Mouse (Mus musculus) liver, embryonic 15.5 days (tissue): Measurements from ENCODE around the gene BC030867. TPM values are rescaled to one million over a fixed set of nuclear protein-coding genes. Genes with fewer than 3 reads are reported as not detected.

Experiments
- ATAC-seq: fragments of 200-750 bp; cut with Nextera tagmentation; 2 replicates; pipeline ENCODE4 v1.8.0; 2017; ENCODE audit warnings: moderate number of reproducible peaks, mild to moderate bottlenecking, moderate library complexity; ENCODE audit not compliant: insufficient read depth
- H3K27ac ChIP-seq: fragments of 300-500 bp; sonication (generic); replicated peaks from 2 replicates; pipeline ENCODE4 v1.5.1; 2015; ENCODE audit warnings: mild to moderate bottlenecking, inconsistent platforms
- H3K27me3 ChIP-seq: fragments of 300-500 bp; sonication (generic); 2 replicates; pipeline ENCODE4 v1.6.1; 2015; ENCODE audit warnings: mild to moderate bottlenecking, inconsistent platforms
- H3K36me3 ChIP-seq: fragments of 300-500 bp; sonication (generic); replicated peaks from 2 replicates; pipeline ENCODE4 v1.6.1; 2015; ENCODE audit warnings: moderate library complexity, mild to moderate bottlenecking, inconsistent platforms
- H3K4me1 ChIP-seq: fragments of 300-500 bp; sonication (generic); replicated peaks from 2 replicates; pipeline ENCODE4 v1.6.1; 2015; ENCODE audit warnings: inconsistent platforms
- H3K4me2 ChIP-seq: fragments of 300-500 bp; sonication (generic); 2 replicates; pipeline ENCODE4 v1.6.1; 2015; ENCODE audit warnings: moderate library complexity, mild to moderate bottlenecking, inconsistent platforms
- H3K4me3 ChIP-seq: fragments of 300-500 bp; sonication (generic); replicated peaks from 2 replicates; pipeline ENCODE4 v1.5.1; 2015; ENCODE audit warnings: mild to moderate bottlenecking, inconsistent platforms
- H3K9ac ChIP-seq: fragments of 300-500 bp; sonication (generic); 2 replicates; pipeline ENCODE4 v1.6.1; 2015; ENCODE audit warnings: moderate library complexity, mild to moderate bottlenecking, inconsistent platforms
- H3K9me3 ChIP-seq: fragments of 300-500 bp; sonication (generic); replicated peaks from 2 replicates; pipeline ENCODE4 v1.6.1; 2016; ENCODE audit warnings: inconsistent platforms
- WGBS: fragments of 180-500 bp; shearing (Covaris S2); methylation state at CpG from one replicate; pipeline ENCODE4 v1.1.7; 2015; ENCODE audit warnings: mixed read lengths; ENCODE audit not compliant: insufficient replicate concordance; 5-methylcytosine and 5-hydroxymethylcytosine counted together
- polyA plus RNA-seq: library from polyadenylated mRNA; unstranded; fragments of >200 nt; fragmentation: Nextera tagmentation; extraction: Ambion mirVana; gene quantifications from 2 replicates; pipeline ENCODE4 v1.2.1, GENCODE M21; 2015

The BC030867 gene
- polyA plus RNA-seq, 1 experiment from 2014 or later = 14.1 TPM

DNA sequence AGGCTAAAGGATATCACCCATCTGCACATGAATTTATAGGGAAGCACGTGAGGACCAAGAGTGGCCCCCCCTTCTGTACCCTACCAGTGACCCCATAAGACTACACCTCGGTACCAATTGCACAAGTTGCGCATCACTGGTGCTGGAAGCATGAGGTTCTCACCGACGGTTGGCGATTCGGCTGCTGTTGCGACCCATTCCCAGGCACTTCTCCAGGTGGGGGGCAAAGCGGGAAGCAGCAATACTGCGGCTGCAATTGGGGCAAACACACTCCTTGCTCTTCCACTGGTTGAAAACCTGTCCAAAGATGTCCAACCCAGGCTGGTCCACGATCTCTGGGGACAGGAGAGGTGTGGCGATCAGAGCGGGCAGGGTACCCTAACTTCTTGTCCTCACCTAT, 45.3 kb downstream of the BC030867 start:
- no peak overlapping the region for H3K9ac ChIP-seq
- ATAC-seq = no peak
- no peaks in the 10 kb centered on the region for H3K9me3 ChIP-seq
- H3K4me1 ChIP-seq = peaks cover 48% of the 10 kb centered on the region
- H3K36me3 ChIP-seq = peaks cover 50% of the 10 kb centered on the region
- WGBS = 92% methylated on average over 13 of the region's 13 CpGs
- H3K27me3 ChIP-seq = no peaks in the 10 kb centered on the region
- no peak overlapping the region for H3K27ac ChIP-seq
- H3K4me2 ChIP-seq = no peak overlapping the region
- H3K4me3 ChIP-seq = no peak overlapping the region

DNA sequence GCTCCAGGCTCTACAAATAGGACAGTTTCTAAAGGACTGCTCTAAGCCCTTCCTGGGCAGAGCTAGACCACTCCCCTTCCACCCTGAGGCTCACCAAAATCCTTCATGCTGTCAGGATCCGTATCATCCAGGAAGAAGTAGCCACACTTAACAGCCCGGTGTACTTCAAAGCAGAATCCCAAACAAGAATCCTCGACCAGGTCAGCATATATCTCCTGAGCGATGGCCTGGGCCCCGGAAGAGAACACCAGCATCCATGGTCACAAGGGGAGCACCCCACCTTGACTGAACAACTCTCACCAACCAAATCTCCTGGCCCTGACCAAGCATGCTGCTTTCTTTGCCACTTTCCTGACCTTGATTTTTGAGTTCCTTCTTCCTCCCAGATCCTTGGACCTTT, 45.7 kb downstream of the BC030867 start:
- 0 out of 2 replicates have a peak overlapping the region, but pooled peaks have one; percentile 97 for H3K27ac ChIP-seq
- H3K27me3 ChIP-seq = no peaks in the 10 kb centered on the region
- no peak overlapping the region for H3K4me3 ChIP-seq
- WGBS = 75% methylated on average over 5 of the region's 5 CpGs
- H3K4me1 ChIP-seq = peaks cover 47% of the 10 kb centered on the region
- peak overlapping the region; percentile 88 for H3K9ac ChIP-seq
- H3K36me3 ChIP-seq = peaks cover 47% of the 10 kb centered on the region
- ATAC-seq = no peak
- no peaks in the 10 kb centered on the region for H3K9me3 ChIP-seq
- peak overlapping the region; percentile 95 for H3K4me2 ChIP-seq

DNA sequence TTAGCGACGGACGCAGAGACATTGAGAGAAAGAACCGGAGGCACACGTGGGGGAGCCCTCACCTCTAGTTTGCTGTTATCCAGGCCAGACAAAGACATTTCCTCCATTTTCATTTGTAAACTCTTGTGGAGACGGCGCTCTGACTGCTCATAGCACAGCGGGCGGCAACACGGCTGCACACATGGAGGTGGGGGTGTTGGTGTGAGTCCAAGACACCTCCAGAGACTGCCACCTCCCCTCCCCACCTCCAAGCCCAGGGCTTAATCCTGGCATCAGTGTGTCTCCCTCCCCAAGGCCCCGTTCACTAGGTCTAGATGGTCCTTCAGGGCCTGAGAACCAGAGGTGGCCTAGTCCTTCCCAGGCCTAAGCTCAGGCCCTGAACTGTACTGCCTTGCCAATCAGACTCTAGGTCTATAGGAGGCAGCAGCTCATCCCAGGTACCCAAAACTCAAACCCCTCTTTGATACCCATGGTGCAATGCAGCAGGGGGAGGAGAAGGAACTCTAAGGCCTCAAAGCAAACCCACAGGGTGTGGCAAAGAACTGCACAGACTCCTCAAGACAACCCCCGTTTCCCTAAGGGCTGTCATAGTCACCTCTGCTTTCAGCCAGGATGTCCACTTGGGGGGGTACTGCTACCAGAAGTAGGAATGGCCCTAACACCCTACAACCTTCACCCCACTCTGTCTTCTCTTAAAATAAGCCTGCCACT, 46.4 kb downstream of the BC030867 start:
- ATAC-seq = no peak

DNA sequence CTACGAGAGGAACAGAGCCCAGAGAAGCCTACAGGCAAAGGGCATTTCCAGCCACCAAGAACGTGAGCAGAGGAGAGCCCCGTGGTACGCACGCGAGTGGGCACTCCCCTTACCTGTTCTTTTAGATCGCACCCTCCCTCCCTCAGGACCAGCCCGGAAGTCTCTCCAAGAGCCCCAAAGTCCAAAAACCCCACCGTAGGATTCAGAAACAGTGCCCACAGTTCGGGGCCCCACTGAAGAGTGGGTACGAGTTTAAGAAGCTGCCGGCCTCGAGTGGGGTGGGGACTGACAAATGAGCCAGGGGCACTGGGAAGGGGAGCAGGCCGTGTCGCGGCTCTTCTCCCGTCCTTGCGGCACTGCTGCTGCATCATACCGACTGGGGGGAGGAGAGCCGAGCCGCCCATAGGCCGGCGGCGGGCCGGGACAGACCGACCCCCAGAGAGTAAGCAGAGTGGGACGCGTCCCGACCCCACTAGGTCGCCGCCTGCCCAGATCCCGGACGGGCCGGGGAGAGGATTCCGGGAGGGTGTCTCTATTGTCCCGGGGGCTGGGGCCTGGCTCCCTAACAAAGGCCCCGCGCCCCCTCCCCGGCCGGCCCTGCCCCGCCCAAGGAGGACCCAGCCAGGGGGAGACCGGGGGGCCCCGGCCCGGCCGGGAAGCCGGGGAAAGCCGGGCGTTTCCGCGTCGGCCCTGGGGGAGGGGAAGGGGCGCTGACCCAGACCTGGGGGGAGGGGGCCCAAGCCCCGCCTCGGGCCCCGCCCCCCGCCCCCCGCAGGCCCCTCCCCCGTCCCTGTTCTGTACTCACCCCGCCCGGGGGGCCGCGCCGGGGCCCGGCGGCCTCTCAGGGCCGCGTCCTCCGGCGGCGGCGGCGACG, 47.2 kb downstream of the BC030867 start:
- peak overlapping the region; percentile 83 for H3K4me3 ChIP-seq
- peak overlapping the region; percentile 97 for H3K27ac ChIP-seq
- H3K27me3 ChIP-seq = no peaks in the 10 kb centered on the region
- peaks cover 50% of the 10 kb centered on the region for H3K4me1 ChIP-seq
- peak overlapping the region; percentile 95 for H3K4me2 ChIP-seq
- peak overlapping the region; percentile 88 for H3K9ac ChIP-seq
- ATAC-seq = peak; percentile 2; the same call in 1 of the 2 replicates
- under 1% methylated on average over 58 of the region's 73 CpGs for WGBS
- no peaks in the 10 kb centered on the region for H3K9me3 ChIP-seq
- H3K36me3 ChIP-seq = peaks cover 38% of the 10 kb centered on the region

More for the DNA sequence above, 46.4 kb downstream of the BC030867 start:
- Histone ChIP-seq H3K9ac (peak overlapping the region; percentile 88), H3K27me3 (no peaks in the 10 kb centered on the region), H3K27ac (peak overlapping the region; percentile 97), H3K36me3 (peaks cover 46% of the 10 kb centered on the region), H3K4me1 (peaks cover 51% of the 10 kb centered on the region), H3K4me2 (peak overlapping the region; percentile 95), H3K4me3 (peak overlapping the region; percentile 83), H3K9me3 (no peaks in the 10 kb centered on the region)
- 83% methylated on average over 12 of the region's 12 CpGs for whole genome bisulfite sequencing

DNA sequence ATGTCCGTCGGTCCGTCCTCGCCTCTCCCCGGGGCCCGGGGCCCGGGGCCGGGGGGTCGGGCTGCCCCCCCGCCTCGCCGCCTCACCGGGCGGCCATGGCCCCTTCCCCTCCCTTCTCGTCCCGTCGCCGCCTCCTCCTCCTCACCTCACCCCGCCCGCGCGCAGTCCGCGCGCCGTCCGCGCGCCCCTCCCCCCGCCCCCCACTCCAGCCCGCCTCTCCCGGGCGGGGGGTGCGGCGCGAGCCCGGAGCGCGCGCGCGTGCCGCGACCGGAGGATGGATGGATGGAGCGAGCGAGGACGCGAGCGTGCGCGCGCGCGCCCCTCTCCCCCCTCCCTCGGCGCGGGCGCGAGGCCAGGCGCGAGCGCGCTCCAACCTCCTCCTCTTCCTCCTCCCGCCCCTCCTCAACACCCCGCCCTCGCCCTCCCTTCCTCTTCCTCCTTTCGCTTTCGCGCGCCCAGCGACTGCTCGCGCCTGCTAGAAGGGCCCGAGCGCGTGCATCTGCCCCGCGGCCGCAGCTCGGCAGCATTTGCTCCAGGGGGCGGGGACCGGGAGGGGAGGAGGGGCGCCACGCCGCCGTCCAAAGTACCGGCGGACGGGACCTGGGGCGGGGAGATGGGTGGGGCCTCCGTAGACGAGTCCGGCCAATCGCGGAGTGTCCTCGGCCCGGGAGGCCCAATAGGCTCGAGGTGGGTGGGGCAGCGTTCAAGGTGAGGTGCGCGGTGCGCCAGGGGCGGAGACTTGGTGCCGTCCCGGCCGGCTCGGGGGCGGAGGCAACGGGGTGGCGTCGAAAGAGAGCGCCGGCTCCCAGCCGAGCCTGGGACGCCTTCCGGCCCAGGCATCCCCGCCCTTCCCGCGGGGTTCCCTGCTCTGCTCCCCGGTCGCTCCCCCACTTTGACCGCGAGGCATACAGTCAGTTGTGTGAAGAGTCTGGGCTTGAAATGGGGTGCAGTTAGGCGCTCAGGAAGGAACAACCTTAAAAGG, 48.1 kb downstream of the BC030867 start, which contains the start of gene Atxn7l3:
Atxn7l3 (minus strand) TSS at position 141 of the 982 bp plus-strand sequence.
- peak within 1 kb of the TSS; percentile 88 for H3K9ac ChIP-seq
- under 1% methylated on average over 111 of the region's 125 CpGs for WGBS
- no peaks in the 10 kb centered on the region for H3K9me3 ChIP-seq
- peak within 1 kb of the TSS; percentile 97 for H3K27ac ChIP-seq
- peak; percentile 92 for ATAC-seq
- peak within 1 kb of the TSS; percentile 95 for H3K4me2 ChIP-seq
- peak within 1 kb of the TSS; percentile 83 for H3K4me3 ChIP-seq
- no peaks in the 10 kb centered on the region for H3K27me3 ChIP-seq
- peaks cover 28% of the 10 kb centered on the region for H3K36me3 ChIP-seq
- H3K4me1 ChIP-seq = peaks cover 47% of the 10 kb centered on the region

DNA sequence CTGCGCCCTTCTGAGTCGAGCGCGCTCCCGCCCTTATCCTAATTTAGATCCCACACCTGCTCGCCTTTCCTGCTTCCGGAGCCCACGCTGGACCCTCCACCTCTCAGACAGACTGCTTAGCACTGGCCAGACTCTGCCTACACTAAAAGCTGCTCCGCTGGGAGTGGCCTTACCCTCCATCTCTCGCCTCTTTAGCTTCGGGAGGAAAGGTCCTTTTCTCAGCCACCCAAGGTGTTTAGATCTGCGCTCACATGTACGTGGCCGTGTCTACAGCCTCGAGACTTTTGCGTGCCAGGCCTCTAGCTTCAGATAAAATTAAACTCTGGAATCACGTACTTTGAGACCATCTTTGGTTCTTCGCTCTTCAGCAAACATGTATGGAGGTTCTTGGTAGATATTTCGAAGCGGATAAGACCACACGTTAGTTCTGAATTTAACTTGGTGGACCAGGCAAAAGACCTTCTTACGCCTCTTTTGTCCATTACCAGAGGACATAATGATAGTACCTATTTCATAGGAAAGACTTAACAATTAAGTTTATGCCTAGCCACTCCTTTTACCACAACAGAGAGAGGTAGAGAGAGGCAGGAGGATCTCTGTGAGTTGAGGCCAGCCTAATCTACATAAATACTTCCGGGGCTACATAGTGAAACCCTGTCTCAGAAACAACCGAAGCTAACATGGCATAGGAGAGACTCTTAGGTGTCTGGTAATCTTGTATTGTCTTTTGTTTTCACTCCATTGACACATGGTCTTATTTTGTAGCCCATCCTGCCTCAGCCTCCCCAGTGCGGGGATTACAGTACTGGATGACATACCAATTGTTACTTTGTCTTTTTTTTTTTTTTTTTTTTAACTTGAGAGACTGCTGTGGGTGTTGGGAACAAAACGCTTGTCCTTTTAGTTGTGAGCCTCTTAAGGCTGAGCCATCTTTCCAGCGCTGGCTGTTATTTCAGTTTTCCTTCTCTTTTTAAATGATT, 49.2 kb downstream of the BC030867 start:
- WGBS = 17% methylated on average over 27 of the region's 27 CpGs
- peaks cover 47% of the 10 kb centered on the region for H3K4me1 ChIP-seq
- peak; percentile 36 for ATAC-seq
- H3K9me3 ChIP-seq = no peaks in the 10 kb centered on the region
- peak overlapping the region; percentile 83 for H3K4me3 ChIP-seq
- peak overlapping the region; percentile 78 for H3K9ac ChIP-seq
- peak overlapping the region; percentile 95 for H3K4me2 ChIP-seq
- H3K27ac ChIP-seq = peak overlapping the region; percentile 97
- peaks cover 18% of the 10 kb centered on the region for H3K36me3 ChIP-seq
- H3K27me3 ChIP-seq = no peaks in the 10 kb centered on the region

DNA sequence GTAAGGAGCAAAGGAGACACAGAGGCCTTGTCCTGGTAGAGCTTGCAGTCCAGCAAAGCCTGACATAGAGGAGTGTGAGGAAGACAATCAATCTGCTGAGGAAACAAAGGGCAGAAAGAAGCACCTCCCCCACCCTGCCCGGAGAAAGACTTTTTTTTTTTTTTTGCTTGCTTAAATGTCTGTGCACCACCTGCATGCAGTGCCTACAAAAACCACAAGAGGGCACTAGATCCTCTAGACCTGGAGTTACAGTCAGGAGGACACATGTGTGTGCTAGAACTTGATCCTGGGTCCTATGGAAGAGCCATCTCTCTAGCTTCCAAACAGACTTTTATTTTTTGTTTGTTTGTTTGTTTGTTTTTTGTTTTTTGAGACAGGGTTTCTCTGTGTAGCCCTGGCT, 51.2 kb downstream of the BC030867 start:
- ATAC-seq = no peak
- Histone ChIP-seq H3K27me3 (no peaks in the 10 kb centered on the region), H3K4me1 (peaks cover 36% of the 10 kb centered on the region), H3K27ac (no peak overlapping the region), H3K9ac (no peak overlapping the region), H3K4me3 (no peak overlapping the region), H3K4me2 (no peak overlapping the region), H3K36me3 (no peaks in the 10 kb centered on the region), H3K9me3 (no peaks in the 10 kb centered on the region)
- WGBS = 9% methylated on average over 1 of the region's 1 CpGs

DNA sequence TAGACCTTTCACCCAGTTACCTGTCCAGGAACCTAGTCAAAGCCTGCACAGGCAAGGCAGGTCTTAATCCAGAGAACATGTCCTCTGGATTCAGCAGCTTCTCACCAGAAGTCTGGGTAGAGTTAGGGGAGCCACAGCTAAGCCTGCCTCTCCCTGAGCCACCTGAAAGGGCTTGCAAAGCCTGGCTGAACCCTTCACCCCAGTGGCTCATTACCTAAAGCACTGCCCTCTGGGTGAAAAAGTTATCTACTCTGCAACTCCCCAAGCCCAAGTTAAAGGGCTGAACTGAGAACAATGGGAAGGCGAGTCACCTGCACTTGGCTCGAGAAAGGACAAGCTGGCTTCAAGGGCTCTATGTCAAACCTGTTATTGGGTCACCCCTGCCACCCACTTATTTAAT, 55.5 kb downstream of the BC030867 start:
- H3K4me1 ChIP-seq = peaks cover 22% of the 10 kb centered on the region
- no peak overlapping the region for H3K27ac ChIP-seq
- no peak overlapping the region for H3K9ac ChIP-seq
- H3K4me2 ChIP-seq = no peak overlapping the region
- WGBS = 66% methylated on average over 2 of the region's 2 CpGs
- no peaks in the 10 kb centered on the region for H3K27me3 ChIP-seq
- H3K9me3 ChIP-seq = no peaks in the 10 kb centered on the region
- H3K4me3 ChIP-seq = no peak overlapping the region
- ATAC-seq = no peak
- peaks cover 40% of the 10 kb centered on the region for H3K36me3 ChIP-seq

DNA sequence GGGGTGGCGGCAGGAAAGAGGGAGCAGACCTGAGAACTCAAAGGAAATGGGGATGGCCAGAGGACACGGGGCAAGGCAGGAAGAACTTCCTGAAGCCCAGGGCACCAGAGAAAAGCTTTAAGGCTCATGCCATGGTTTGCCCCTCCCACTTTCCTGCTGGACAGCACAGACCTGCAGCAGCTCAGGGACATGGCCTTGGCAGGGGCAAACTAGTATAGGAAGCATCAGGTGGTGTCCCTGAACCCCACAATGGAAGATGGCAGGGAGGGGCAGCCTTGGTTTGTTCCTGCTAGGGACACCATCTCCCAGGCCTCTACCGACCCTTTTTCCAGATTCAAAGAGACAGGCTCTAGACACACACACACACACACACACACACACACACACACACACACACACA, 56.7 kb downstream of the BC030867 start:
- no peak overlapping the region for H3K9ac ChIP-seq
- no peak overlapping the region for H3K4me2 ChIP-seq
- WGBS = 58% methylated on average over 3 of the region's 3 CpGs
- no peak overlapping the region for H3K27ac ChIP-seq
- H3K27me3 ChIP-seq = no peaks in the 10 kb centered on the region
- no peak overlapping the region for H3K4me3 ChIP-seq
- H3K4me1 ChIP-seq = peaks cover 29% of the 10 kb centered on the region
- H3K36me3 ChIP-seq = peaks cover 53% of the 10 kb centered on the region
- ATAC-seq = no peak
- no peaks in the 10 kb centered on the region for H3K9me3 ChIP-seq

DNA sequence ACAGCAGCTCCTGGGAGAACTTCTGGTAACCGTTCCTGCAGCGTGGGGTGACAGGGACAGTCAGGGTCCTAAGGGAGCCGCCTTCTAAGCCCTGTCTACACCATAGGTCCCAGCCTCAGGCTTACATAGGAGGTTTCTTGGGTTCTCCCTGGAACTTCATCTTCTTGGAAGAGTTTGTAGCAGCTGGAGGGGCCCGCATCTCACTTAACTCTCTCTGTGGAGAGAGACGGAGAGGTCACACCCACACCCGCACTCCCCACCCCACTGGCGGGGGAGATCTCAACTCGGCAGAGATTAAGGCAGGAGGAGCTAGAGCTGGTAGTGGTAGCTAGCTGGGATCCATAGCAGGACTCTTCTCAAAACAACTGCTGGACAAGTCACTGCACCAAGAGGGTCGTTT, 59.4 kb downstream of the BC030867 start:
- Histone ChIP-seq H3K4me3 (no peak overlapping the region), H3K27ac (no peak overlapping the region), H3K27me3 (no peaks in the 10 kb centered on the region), H3K4me1 (peaks cover 56% of the 10 kb centered on the region), H3K9ac (no peak overlapping the region), H3K36me3 (peaks cover 80% of the 10 kb centered on the region), H3K9me3 (no peaks in the 10 kb centered on the region), H3K4me2 (no peak overlapping the region)
- no peak for ATAC-seq
- 64% methylated on average over 9 of the region's 9 CpGs for WGBS
